Mouse (Mus musculus) heart, postnatal 0 days (tissue): ENCODE measurements around the gene Ripor2. TPM values are rescaled to one million over a fixed set of nuclear protein-coding genes. Genes with fewer than 3 reads are reported as not detected.

ENCODE experiments used
- ATAC-seq: fragments of 200-750 bp; cut with Nextera tagmentation; 2 replicates; pipeline ENCODE4 v1.8.0; 2017; ENCODE audit warnings: low read depth, moderate number of reproducible peaks, moderate library complexity; ENCODE audit not compliant: insufficient read depth
- DNase-seq: peaks from one replicate; pipeline ENCODE4 v3.0.0-alpha.2; 2016; ENCODE audit warnings: low spot score
- H3K27ac ChIP-seq: fragments of 300-500 bp; sonication (generic); 2 replicates; pipeline ENCODE4 v1.5.1; 2014; ENCODE audit warnings: low read depth, mild to moderate bottlenecking
- H3K27me3 ChIP-seq: fragments of 300-500 bp; sonication (generic); 2 replicates; pipeline ENCODE4 v1.6.1; 2014; ENCODE audit warnings: low read length, mixed read lengths; ENCODE audit not compliant: control insufficient read depth, insufficient read depth
- H3K36me3 ChIP-seq: fragments of 300-500 bp; sonication (generic); replicated peaks from 2 replicates; pipeline ENCODE4 v1.6.1; 2014; ENCODE audit warnings: low read length, mixed read lengths; ENCODE audit not compliant: control insufficient read depth, insufficient read depth
- H3K4me1 ChIP-seq: fragments of 300-500 bp; sonication (generic); 2 replicates; pipeline ENCODE4 v1.6.1; 2014; ENCODE audit warnings: antibody characterized with exemption; ENCODE audit not compliant: control insufficient read depth, insufficient read depth
- H3K4me2 ChIP-seq: fragments of 300-500 bp; sonication (generic); 2 replicates; pipeline ENCODE4 v1.6.1; 2014; ENCODE audit warnings: low read depth, mild to moderate bottlenecking, low read length, moderate library complexity
- H3K4me3 ChIP-seq: fragments of 300-500 bp; sonication (generic); 2 replicates; pipeline ENCODE4 v1.5.1; 2014; ENCODE audit warnings: low read depth, low read length
- H3K9ac ChIP-seq: fragments of 300-500 bp; sonication (generic); replicated peaks from 2 replicates; pipeline ENCODE4 v1.6.1; 2014; ENCODE audit warnings: low read depth, low read length, mixed read lengths
- H3K9me3 ChIP-seq: fragments of 300-500 bp; sonication (generic); replicated peaks from 2 replicates; pipeline ENCODE4 v1.6.1; 2016; ENCODE audit warnings: low read length; ENCODE audit not compliant: control insufficient read depth
- CTCF ChIP-seq: IDR thresholded peaks from 2 replicates; pipeline ENCODE4 v1.5.1; 2016; ENCODE audit warnings: antibody characterized with exemption, control low read depth, low read depth
- EP300 ChIP-seq: IDR thresholded peaks from 2 replicates; pipeline ENCODE4 v1.6.1; 2016; ENCODE audit warnings: antibody characterized with exemption, low read depth
- WGBS: fragments of 180-500 bp; shearing (Covaris S2); extraction: QIAGEN DNeasy Blood & Tissue Kit; methylation state at CpG from one replicate; pipeline ENCODE4 v1.1.7; 2014; 5-methylcytosine and 5-hydroxymethylcytosine counted together
- polyA plus RNA-seq: library from polyadenylated mRNA; unstranded; fragments of >200 nt; fragmentation: Nextera tagmentation; extraction: Ambion mirVana; gene quantifications from 2 replicates; pipeline ENCODE4 v1.2.1, GENCODE M21; 2015
- total RNA-seq: library from RNA; depleted of rRNA; stranded (reverse); fragments of >200 nt; gene quantifications from 2 replicates; pipeline ENCODE4 v1.2.3, GENCODE M21; 2014; ENCODE audit warnings: low replicate concordance

Ripor2 gene
- total and polyA plus RNA-seq, 2 experiments from 2014 or later: 17.5 to 31.7 TPM

- TF ChIP-seq EP300 (no peak), CTCF (no peak)
- H3K27ac ChIP-seq: peak overlapping the region; percentile 90
- no peak overlapping the region for H3K4me2 ChIP-seq
- H3K9me3 ChIP-seq: no peaks in the 10 kb centered on the region
- DNase-seq (no peak), ATAC-seq (no peak)
- H3K36me3 ChIP-seq: no peaks in the 10 kb centered on the region
- WGBS: 100% methylated on average over 1 of the region's 1 CpGs
- no peak overlapping the region for H3K9ac ChIP-seq
- no peaks in the 10 kb centered on the region for H3K27me3 ChIP-seq
- H3K4me3 ChIP-seq: no peak overlapping the region
- peaks cover 25% of the 10 kb centered on the region for H3K4me1 ChIP-seq
Observed at GRCm38 (mm10) chr13:24619711-24620110, 37.7 kb downstream of the Ripor2 start.

DNA sequence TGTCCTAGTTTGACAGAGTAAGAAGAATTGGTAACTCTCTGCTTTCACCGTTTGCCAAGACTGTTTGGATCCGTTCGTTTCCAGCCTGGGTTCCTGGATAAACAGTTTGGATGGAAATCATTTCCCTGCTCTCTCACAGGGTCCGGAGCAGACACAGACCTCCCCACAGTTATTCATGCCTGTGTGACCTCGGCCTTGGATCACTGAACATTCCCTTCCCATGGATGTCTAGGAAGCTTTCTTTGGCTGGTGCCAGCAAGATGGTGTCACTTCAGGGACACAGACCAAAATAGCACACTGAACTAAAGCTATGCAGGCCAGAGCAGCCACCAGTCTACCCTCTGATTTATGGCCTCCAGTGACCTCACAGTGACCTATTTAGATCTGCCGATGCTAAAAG is 38.5 kb downstream of the Ripor2 start:
- no peak overlapping the region for H3K4me3 ChIP-seq
- TF ChIP-seq EP300 (peak; percentile 78; the same call in 1 of the 2 replicates), CTCF (no peak)
- no peaks in the 10 kb centered on the region for H3K36me3 ChIP-seq
- no peaks in the 10 kb centered on the region for H3K9me3 ChIP-seq
- H3K27ac ChIP-seq: peak overlapping the region; percentile 90
- DNase-seq (peak; percentile 94), ATAC-seq (peak; percentile 95)
- peaks cover 25% of the 10 kb centered on the region for H3K4me1 ChIP-seq
- H3K9ac ChIP-seq: no peak overlapping the region
- no peaks in the 10 kb centered on the region for H3K27me3 ChIP-seq
- 6% methylated on average over 6 of the region's 6 CpGs for WGBS
- H3K4me2 ChIP-seq: peak overlapping the region; percentile 9; the same call in 1 of the 2 replicates

- TF ChIP-seq CTCF: no peak
- no peak for TF ChIP-seq EP300
- Histone ChIP-seq H3K9ac (no peak overlapping the region), H3K27me3 (no peaks in the 10 kb centered on the region), H3K4me2 (no peak overlapping the region), H3K27ac (no peak overlapping the region), H3K4me1 (peaks cover 34% of the 10 kb centered on the region), H3K36me3 (no peaks in the 10 kb centered on the region), H3K9me3 (no peaks in the 10 kb centered on the region), H3K4me3 (no peak overlapping the region)
- DNase-seq: no peak
- WGBS: 79% methylated on average over 4 of the region's 4 CpGs
- ATAC-seq: no peak
Observed at GRCm38 (mm10) chr13:24623631-24624030, 41.6 kb downstream of the Ripor2 start.

DNA sequence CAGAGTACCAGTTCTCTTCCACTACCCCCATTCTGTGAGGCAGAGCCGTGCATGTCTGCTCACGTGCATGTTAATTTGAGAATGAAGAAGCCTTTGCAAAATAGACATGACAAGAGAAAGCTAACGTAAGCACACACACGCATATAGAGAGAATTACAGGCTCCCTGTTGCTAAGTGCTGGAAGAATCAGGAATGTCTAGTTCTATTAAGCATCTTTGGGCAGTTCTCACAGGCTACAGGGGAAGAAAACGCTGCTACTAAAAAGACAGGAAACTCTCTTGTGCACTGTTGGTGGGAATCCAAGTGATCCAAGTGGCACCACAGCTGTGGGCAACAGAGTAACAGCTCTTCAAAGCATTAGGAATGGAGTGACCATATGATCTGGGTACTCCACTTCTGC is 43.1 kb downstream of the Ripor2 start:
- WGBS: 73% methylated on average over 5 of the region's 5 CpGs
- Histone ChIP-seq H3K9me3 (no peaks in the 10 kb centered on the region), H3K4me3 (no peak overlapping the region), H3K4me2 (no peak overlapping the region), H3K27me3 (no peaks in the 10 kb centered on the region), H3K36me3 (no peaks in the 10 kb centered on the region), H3K4me1 (peaks cover 32% of the 10 kb centered on the region), H3K27ac (no peak overlapping the region), H3K9ac (no peak overlapping the region)
- ATAC-seq: no peak
- DNase-seq: no peak
- no peak for TF ChIP-seq CTCF
- TF ChIP-seq EP300: no peak

GRCm38 (mm10) chr13:24626698-24627436 is 44.9 kb downstream of the Ripor2 start:
- TF ChIP-seq CTCF: no peak
- no peak for TF ChIP-seq EP300
- peaks cover 36% of the 10 kb centered on the region for H3K4me1 ChIP-seq
- no peaks in the 10 kb centered on the region for H3K27me3 ChIP-seq
- H3K27ac ChIP-seq: no peak overlapping the region
- ATAC-seq: no peak
- H3K4me3 ChIP-seq: no peak overlapping the region
- DNase-seq: no peak
- H3K36me3 ChIP-seq: no peaks in the 10 kb centered on the region
- no peak overlapping the region for H3K9ac ChIP-seq
- no peak overlapping the region for H3K4me2 ChIP-seq
- WGBS: 74% methylated on average over 6 of the region's 6 CpGs
- H3K9me3 ChIP-seq: no peaks in the 10 kb centered on the region

- Histone ChIP-seq H3K36me3 (no peaks in the 10 kb centered on the region), H3K27me3 (no peaks in the 10 kb centered on the region), H3K4me2 (no peak overlapping the region), H3K9me3 (no peaks in the 10 kb centered on the region), H3K27ac (peak overlapping the region; percentile 54; the same call in 1 of the 2 replicates), H3K4me3 (no peak overlapping the region), H3K4me1 (peaks cover 36% of the 10 kb centered on the region), H3K9ac (no peak overlapping the region)
- WGBS: 56% methylated on average over 4 of the region's 4 CpGs
- no peak for DNase-seq
- no peak for ATAC-seq
- TF ChIP-seq CTCF (no peak), EP300 (no peak)
Observed at GRCm38 (mm10) chr13:24628192-24628591, 46.2 kb downstream of the Ripor2 start.
